Mouse (Mus musculus) layer of hippocampus, adult 18-20 months (tissue): ENCODE measurements around the gene Srek1ip1. TPM values are rescaled to one million over a fixed set of nuclear protein-coding genes. Genes with fewer than 3 reads are reported as not detected.
A peak's percentile ranks its signal among the peaks of the same experiment; 100 is the strongest.

Experiments used
- DNase-seq, 2 experiments: peaks; one replicate each; pipeline ENCODE4 v3.0.0; 2022; ENCODE audit warnings: low spot score in 2 of 2
- total RNA-seq, 2 experiments: library from RNA; stranded (reverse); gene quantifications; 2 replicates each; pipeline ENCODE4 v1.2.3; 2021

Gene Srek1ip1
- total RNA-seq, 2 experiments from 2014 or later: 20.9 to 21.8 TPM

GRCm38 (mm10) chr13:104841937-104842336 is 49.7 kb downstream of the Srek1ip1 start:
- DNase-seq: no peak

- no peak for DNase-seq
Measured at GRCm38 (mm10) chr13:104843295-104844089, 51.2 kb downstream of the Srek1ip1 start.

GRCm38 (mm10) chr13:104853645-104854044 is 61.4 kb downstream of the Srek1ip1 start:
- no peak for DNase-seq

- peak in 1 of 2 experiments; percentile 11 for DNase-seq
Measured at GRCm38 (mm10) chr13:104863127-104863979, 71.1 kb downstream of the Srek1ip1 start, which contains the start of gene Shisal2b. Gene Shisal2b (minus strand): TSS chr13:104863893.

- no peak for DNase-seq
Measured at GRCm38 (mm10) chr13:104866726-104867125, 74.4 kb downstream of the Srek1ip1 start.

GRCm38 (mm10) chr13:104869907-104870306 is 77.6 kb downstream of the Srek1ip1 start:
- no peak for DNase-seq

- no peak for DNase-seq
Measured at GRCm38 (mm10) chr13:104878508-104878907, 86.2 kb downstream of the Srek1ip1 start.

GRCm38 (mm10) chr13:104883566-104884249 is 91.4 kb downstream of the Srek1ip1 start:
- no peak for DNase-seq

- DNase-seq: no peak
Measured at GRCm38 (mm10) chr13:104886308-104887032, 94.2 kb downstream of the Srek1ip1 start.

Other genes with a start within 250 kb of the Srek1ip1 start
- 10 to 100 TPM; 15.7 to 15.9 TPM for gene Cwc27, start 24.7 kb downstream of the Srek1ip1 start, total RNA-seq
- not detected for gene Shisal2b, start 71.4 kb downstream of the Srek1ip1 start, total RNA-seq